Mouse (Mus musculus) urinary bladder, postnatal 4 days (tissue): Measurements from ENCODE around the gene Ercc2.

Experiments used
- DNase-seq, 2 experiments: peaks; one replicate each; pipeline ENCODE4 v3.0.0; 2021 to 2022; ENCODE audit warnings: low spot score in 2 of 2

Ercc2 gene

DNA sequence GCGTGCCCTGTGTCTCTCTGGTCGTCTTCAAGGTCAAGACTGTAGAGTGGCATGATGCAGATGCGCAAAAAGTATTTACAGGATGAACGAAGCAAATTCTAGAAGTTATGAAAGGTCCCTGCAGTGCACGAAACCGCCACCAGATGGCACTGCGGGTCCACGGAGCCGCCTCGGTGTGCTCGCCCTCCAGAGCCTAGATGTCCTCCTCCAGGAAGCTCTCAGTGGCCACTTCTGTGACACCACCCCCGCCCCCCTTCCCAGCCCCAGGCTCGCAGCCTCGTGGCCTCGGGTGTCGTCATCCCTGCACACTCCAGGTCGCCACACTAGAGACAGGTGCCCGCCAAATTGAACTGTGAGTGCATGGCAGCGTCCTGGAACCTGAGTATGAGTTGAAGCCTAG, 23.6 kb downstream of the Ercc2 start:
- peak; percentile 63 to 87 for DNase-seq

DNA sequence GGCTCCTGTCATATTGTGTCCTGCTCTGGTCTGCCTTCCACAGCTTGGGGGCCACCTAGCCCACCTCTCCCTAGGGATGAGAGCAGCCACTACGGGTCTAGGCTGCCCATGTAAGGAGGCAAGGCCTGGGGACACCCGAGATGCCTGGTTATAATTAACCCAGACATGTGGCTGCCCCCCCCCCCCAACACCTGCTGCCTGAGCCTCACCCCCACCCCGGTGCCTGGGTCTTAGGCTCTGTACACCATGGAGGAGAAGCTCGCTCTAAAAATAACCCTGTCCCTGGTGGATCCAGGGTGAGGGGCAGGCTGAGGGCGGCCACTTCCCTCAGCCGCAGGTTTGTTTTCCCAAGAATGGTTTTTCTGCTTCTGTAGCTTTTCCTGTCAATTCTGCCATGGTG, 27.9 kb downstream of the Ercc2 start:
- no peak for DNase-seq

DNA sequence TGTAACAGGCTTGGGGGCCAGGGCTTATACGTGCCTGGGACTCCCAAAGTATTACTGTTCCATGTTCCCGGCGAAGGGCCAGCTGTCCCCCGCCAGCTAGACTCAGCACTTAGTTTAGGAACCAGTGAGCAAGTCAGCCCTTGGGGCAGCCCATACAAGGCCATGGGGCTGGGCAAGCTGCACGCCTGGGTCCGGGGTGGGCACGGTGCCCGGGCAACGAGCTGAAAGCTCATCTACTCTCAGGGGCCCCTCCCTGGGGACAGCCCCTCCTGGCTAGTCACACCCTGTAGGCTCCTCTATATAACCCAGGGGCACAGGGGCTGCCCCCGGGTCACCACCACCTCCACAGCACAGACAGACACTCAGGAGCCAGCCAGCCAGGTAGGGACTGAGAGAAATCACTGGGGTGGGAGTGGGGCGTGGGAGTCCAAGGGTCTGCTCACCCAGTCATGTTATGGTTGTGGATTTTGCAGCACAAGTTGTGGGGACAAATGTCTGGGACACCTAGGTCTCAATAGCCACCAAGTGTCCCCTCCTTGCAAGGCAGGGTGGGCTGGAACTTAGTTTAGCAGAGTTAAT, 29.0 kb downstream of the Ercc2 start:
- DNase-seq = peak in 1 of 2 experiments; percentile 61

DNA sequence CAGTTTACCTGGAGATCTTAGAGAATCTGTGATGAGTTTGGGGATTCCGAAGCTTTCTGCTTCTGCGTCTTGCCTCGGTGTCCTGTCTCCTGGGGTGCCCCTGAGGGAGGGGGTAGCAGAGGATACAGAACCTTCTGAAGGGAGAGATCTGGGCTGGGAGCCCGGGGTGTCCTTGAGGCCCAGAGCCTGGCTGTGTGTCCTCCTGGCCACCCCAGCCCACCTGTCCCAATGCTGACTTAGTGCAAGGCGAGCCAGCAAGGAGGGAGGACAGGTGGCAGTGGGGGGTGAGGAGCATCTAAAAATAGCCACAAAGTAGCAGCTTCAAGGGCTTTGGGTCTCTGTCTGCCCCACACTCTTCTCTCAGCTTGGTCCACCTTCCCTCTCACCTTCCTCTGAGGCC, 30.0 kb downstream of the Ercc2 start:
- no peak for DNase-seq

DNA sequence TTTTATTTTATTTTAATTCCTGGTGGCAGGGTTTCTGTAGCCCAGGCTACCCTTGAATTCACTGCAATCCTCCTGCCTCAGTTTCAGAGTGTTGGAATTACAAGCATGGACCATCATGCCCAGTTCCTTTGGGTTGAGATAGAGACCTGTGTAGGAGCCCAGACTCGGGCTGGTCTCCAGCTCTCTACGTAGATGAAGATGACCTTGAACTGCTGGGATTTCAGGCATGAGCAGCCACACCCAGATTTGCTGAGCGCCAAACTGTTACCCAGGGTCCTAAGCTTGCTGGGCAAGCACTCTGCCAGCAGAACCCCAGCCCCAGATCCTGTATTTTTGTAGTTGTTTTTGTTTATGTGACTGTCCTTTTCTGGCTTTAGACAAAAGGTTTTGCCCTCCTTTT, 31.7 kb downstream of the Ercc2 start:
- DNase-seq = no peak

DNA sequence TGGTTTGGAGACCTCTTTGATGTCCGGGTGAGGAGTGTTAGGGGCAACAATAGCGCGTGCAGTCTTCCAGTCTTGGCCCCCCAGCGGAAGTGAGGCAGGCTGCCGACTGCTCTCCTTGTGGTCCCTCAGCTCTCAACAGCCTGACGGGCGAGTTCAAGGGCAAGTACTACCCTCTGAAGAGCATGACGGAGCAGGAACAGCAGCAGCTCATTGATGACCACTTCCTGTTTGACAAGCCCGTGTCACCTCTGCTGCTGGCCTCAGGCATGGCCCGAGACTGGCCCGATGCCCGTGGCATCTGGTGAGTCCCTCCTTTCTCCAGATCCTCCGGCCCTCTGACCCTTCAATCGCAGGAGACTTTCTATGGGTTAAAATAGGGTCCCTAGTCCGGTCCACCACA, 34.8 kb downstream of the Ercc2 start:
- no peak for DNase-seq

DNA sequence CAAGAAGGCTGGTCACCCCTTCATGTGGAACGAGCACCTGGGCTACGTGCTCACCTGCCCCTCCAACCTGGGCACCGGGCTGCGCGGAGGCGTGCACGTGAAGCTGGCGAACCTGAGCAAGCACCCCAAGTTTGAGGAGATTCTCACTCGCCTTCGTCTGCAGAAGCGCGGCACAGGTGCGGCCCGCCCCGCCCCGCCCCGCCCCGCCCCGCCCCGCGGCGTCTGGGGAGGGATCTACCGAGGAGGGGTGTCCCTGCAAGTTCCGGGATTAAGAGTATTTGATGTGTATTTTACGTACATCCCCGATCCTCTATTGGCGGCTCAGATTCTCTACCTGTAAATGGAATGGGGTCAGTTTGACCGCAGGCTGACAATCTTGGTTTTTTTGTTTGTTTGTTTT, 38.3 kb downstream of the Ercc2 start:
- no peak for DNase-seq

DNA sequence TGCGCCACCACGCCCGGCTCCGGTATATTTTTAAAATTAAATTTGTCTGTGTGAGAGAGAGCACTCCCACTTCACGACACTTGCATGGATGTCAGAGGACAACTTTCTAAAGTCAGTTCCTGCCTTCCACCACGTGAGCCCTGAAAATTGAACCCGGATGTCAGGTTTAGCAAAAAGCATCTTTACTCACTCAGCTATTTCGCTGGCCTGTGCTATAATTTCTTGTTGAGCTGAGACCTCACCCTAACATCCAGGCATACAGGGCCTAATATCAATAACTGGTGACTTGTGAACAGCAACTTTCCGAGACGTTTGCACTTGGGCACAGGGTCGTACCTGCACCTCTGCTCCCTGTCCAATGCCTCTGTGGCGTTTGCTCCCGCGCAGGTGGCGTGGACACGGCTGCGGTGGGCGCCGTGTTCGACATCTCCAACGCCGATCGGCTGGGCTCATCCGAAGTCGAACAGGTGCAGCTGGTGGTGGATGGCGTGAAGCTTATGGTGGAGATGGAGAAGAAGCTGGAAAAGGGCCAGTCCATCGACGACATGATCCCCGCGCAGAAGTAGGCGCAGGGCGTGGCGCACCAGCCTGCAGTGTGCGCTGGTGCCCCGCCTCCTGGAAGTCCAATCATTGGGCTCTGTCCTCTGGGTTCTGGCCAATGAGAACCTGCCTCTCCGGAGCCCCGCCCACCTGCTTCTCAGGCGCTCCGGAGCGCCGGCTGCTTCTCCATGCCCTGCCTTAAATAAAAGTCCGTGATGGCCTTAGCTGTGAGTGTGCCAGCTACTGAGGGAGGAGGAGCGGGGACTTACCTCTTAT, 39.2 kb downstream of the Ercc2 start:
- peak; percentile 77 to 84 for DNase-seq

DNA sequence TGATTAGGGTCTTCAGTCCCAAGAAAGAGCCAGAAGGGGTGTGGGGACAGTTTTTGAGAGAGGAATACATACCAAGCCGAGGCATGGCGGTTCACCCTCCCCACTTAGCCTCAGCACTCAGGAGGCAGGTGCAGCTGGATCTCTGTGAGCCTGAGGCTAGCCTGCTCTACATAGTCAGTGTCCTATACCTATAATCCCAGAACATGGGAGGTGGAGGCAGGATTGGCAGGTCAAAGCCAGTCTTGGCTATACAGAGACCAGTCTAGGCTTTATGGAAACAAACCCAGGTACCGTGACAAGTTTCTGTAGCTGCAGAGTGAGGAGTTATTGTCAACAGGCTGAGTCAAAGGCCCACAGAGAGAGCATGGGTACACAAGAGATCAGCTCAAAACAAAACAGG, 41.3 kb downstream of the Ercc2 start:
- DNase-seq = no peak

DNA sequence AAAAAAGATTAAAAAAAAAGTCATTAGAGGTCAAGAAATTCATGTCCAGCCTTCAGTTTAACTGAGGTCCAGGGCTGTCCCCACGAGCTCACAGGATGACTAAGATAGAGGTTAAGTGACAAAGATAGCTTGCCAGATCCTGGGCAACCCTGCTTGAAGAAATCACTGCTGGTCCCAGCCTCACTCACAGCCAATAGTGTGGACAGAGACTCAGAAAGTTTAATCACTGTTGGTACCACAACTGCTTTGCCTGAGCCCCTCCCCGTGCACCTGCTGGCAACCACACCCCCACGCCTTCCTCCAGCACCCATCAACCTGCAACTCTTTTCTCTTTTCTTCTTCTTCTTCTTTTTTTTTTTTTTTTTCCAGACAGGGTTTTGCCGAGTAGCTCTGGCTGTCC, 42.2 kb downstream of the Ercc2 start:
- no peak for DNase-seq

DNA sequence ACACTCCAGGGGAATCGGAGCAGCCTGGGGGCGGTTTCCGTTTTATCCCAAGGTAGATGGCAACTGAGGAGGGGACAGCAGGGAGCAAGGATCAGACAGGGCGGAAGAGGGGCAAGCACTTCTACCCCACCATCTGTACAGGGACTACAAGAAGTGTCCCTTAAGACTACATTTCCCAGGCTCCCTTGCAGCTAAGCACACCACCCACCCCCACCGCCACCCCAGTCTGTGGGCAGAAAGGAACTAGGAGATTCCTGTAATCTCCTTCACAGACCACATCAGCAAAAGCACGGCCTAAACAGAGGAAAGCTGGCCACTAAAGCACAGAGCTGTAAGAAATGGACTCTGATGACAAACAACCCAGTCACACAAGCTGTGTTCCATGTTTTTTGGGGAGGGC, 44.5 kb downstream of the Ercc2 start:
- DNase-seq = no peak

DNA sequence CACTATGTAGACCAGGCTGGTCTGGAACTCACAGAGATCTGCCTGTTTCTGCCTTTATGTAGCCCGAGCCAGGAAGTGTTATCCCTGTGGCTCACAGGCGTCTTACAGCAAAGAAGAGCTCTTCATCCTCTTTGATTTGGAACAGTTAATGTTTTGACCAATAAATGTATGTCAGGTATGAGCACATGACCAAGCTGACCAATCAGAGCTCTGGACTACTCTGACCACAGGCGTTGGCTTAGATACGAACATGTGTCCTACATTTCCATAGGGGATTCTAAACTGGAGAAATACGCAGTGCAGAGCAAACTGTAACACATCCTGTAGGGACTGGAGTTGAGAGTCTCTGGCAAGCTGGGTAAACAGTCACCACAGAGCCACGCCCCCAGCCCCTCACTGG, 45.1 kb downstream of the Ercc2 start:
- no peak for DNase-seq

DNA sequence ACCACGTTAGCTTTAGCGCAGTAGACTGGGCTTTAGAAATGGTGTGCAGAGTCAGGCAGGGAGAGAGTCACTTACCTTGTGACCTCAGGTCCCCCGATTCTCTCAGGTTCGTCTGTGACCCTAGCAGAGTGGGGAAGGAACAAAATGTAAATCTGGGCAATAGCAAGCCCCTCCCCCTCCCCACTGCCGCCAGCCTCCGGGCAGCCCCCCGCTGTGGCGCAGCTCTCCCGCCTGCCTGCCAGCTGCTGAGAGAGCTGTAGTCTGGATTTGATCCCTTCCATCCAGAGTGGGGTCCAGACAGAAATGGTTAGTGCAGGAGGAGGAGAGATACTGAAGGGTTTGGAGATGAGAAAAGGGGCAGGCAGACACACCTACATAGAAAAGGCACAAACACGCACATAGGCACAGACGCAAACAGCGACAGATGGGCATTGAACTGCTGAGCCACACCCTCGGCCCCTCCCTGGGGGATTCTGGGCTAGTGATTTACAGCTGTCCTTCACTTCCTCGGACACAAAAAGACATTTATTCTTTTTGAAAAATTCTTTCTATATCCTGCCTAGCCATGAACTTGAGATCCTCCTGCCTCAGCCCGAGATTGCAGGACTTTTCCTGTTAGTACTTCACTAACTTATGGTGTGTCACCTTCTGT, 46.3 kb downstream of the Ercc2 start:
- no peak for DNase-seq

DNA sequence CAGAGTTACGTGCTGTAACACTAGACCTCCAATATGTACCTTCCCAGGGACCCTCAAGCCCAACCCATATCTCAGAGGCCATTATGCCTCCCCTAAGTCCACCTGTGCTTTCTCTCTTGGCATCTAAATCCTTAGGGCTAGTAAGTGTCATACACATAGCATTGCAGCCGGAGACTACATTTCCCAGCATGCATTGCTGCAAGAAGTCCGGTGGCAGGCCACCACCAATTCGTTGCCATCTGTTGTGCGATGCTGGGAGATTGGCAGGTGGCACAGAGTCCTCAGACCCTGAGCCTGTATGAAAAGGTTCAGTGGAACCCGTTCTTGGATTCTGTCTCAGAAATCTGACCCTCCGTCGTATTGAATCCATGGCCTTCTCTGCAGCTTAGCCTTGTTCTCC, 47.9 kb downstream of the Ercc2 start:
- DNase-seq = no peak

DNA sequence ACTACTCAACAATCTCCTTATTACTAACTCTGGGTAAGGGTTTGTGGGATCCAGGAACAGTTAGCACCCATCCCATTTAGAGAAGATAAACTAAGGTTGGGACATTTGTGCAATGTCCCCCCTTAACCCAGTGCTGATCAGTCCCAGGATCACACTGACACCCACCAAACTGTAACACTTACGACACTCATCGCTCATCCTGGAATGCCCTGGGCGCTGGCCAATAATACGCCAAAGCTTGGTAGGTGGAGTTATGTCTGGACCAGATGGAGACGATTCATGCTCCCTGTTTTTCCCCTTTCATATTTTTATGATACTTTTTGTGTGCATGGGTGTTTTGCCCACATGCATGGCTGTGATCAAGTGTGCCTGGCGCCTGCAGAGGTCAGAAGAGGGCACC, 48.6 kb downstream of the Ercc2 start:
- no peak for DNase-seq

DNA sequence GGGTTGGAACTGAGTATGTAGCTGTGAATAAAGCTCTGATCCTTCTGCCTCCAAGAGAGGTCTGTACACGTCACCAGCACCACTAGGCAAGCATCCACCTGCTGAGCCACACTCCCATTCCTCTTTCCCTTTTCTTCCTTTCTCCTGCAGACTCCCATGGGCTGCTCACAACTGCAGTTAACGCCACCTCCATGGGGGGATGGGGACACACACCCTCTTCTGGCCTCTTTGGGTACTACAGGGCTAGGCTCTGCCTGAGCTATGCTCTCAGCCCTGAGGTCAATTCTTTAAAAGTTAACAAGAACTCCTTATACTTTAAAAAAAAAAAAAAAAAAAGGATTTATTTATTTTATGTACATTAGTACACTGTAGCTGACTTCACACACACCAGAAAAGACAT, 50.7 kb downstream of the Ercc2 start:
- DNase-seq = no peak

DNA sequence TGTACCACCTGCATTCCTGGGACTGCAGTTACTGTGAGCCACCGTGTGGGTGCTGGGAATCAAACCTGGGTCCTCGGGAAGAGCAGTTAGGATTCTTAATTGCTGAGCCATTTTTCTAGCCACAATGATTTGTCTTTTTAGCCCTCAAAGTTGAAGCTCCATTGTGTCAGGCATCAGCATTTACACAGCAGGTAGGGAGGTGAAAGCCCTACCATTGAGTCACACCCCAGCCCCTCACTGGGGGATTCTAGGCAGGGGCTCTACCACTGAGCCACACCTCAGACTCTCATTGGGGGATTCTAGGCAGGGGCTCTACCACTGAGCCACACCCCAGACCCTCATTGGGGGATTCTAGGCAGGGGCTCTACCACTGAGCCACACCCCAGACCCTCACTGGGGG, 54.5 kb downstream of the Ercc2 start:
- no peak for DNase-seq

DNA sequence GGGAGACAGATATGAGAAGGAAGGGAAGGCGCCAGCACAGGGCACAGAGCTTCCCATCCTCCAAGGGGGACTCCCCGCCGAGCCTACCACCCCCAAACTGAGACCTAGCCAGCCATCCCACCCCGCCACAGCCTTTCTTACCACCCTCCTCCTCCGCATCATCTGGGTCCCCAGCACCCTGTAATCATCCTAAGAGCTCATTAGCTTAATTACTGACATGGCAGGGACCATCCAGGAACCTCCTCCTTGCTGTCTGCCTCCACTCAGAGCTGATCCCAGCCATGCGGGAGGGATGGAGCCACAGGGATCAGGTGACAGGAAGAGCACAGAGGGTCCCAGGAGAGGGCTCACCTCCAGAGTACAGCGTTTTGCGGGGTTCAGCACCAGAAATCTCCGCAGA, 55.2 kb downstream of the Ercc2 start:
- DNase-seq = no peak

DNA sequence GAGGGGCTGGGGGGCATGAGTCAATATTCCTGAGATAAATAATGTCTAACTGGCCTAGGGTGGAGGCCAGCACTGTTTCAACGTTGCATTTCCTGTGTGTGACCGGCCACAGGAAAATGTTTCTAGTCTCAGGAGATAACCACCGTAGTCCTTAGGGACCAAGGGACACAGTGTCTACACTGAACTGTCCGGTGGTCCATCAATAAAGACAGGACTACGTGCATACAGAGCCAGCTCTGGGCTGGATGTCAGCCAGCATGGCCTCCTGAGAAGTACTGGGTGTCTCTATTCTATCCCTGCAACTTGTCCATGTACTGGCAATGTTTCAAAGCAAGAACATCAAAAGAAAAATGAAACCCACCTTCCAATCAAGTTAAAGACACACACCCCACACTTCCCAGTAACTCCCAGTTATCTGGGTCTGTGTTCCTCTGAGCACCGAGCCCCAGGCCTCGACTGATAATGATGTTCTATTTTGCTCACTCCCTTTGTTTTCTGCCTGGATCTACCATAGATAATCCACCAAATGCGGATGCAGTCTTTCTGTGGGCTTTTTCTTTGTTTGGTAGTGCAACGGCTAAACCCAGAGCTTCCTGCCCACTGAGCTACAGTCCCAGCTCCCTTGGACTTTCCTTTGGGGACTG, 59.8 kb downstream of the Ercc2 start:
- DNase-seq = no peak

DNA sequence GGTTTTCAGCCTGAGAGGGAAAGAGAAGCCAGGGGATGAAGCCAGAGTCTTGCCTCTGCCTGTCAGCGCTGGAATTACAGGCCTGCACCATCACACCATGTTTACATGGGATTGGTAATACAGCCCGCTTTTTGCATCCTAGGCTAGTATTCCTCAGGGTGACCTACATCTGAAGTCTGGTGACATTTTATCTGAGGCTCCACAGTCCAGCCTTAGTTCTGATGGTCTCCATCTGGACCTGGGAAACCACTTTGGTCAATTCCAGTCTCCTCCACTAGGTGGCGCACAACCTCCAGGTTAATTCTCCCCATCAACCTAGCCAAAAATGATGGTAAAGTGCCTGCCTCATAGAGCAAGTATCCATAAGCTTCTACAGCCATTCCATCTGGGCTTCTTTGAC, 61.5 kb downstream of the Ercc2 start:
- DNase-seq = peak; percentile 65 to 88

DNA sequence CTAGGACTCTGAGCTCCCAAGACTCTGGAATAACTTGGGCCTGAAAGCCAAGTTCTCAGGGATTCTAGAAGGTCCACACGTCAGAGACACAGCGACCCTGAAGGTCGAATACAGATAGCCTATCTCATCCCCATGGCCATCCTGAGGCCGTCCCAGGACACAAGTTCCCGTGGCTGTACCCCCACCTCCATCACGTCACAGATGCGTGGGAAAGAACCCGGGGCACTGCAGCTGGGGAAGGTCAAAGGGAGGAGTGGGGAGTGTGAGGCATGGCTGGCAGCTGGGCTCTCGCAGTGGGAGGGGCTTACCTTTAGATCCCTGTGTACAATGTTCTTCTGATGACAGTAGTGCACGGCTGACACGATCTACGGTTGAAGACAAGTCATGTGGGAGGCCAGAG, 63.0 kb downstream of the Ercc2 start:
- no peak for DNase-seq
